Mouse (Mus musculus) stomach, postnatal 0 days (tissue): ENCODE results near the gene Lrrc45.

Source experiments
- CTCF ChIP-seq: IDR thresholded peaks from 2 replicates; pipeline ENCODE4 v1.5.1; 2016; ENCODE audit warnings: antibody characterized with exemption, low read depth, mild to moderate bottlenecking, moderate library complexity
- EP300 ChIP-seq: optimal IDR thresholded peaks from 2 replicates; pipeline ENCODE3; 2016; ENCODE audit warnings: antibody characterized with exemption

DNA sequence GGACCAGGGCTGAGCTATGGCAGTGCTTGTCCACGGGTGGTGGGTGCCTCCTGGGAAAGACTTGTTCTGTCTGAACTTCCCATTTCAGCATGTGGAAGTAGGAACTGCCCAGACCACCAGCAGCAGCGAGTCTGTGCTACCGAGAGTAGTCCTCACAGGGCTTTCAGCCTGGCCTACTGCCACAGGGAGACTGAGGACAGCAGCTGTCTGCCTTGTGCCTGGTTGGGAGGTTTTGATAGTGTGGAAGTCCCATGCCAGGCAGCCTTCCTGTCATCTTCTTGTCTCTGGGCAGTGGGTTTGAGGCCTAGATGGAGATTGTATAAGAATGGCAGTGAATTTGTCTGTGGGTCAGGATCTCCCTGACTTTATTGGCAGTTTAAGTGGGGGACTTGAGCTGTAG, 24.4 kb upstream of the Lrrc45 start:
- TF ChIP-seq CTCF (no peak), EP300 (no peak)
